Mouse (Mus musculus) neutrophil, adult 5-6 weeks (primary cell): ENCODE data around the gene Abhd5. TPM values are rescaled to one million over a fixed set of nuclear protein-coding genes. Genes with fewer than 3 reads are reported as not detected.
A peak's percentile ranks its signal among the peaks of the same experiment; 100 is the strongest.
"Not testable (repeated sequence)": the region's sequence is repeated elsewhere in the genome, so short reads cannot be mapped to it uniquely, and the experiment has no call there.

Experiments
- ATAC-seq: fragments of 151-379, 151-347 bp; 2 replicates; pipeline ENCODE4 v1.8.0; 2017; ENCODE audit warnings: mild to moderate bottlenecking, moderate TSS enrichment; ENCODE audit not compliant: insufficient number of reproducible peaks, poor library complexity, low FRiP score, severe bottlenecking; ENCODE audit errors: extremely low read depth
- total RNA-seq: library from RNA; stranded (forward); fragments of 200-1000 nt; gene quantifications from 2 replicates; pipeline ENCODE4 v1.2.3, GENCODE M21; 2017

Abhd5 gene
- 21.7 and 26.0 TPM in 2 replicates for total RNA-seq

DNA sequence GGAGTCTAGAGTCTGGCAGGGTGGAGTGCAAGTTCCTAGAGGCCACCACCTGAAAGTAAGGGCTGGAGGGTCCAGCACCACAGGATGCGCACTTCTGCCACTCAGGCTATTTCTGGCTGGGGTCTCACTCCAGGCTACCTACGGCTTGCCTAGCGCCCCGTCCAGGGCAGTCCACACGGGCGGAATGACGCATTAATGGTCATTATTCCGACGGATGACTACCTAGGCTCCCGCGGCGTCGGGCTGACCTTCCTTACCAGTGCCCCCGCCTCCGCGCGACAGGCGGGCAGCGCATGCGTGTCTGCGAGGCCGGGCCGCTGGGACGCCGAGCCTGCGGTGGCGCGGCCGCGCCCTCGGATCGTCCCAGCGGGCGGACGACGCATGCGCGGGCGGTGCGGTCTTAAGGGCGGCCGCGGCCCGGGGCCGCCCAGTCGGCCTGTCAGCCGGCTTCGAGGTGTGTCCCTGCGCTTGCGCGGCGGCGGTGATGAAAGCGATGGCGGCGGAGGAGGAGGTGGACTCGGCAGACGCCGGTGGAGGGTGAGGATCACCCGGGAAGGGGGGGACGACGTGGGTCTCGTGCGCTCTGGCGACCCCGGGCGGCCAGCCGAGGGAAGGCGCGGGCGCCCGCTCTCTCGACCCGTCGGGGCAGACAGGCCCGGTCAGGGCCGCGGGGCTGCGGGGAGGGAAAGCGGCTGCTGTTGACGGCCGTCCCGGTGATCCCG lies at the start of gene Abhd5:
Abhd5 (plus strand) TSS at position 306 of the 722 bp plus-strand sequence.
- ATAC-seq, result peak; percentile 83

DNA sequence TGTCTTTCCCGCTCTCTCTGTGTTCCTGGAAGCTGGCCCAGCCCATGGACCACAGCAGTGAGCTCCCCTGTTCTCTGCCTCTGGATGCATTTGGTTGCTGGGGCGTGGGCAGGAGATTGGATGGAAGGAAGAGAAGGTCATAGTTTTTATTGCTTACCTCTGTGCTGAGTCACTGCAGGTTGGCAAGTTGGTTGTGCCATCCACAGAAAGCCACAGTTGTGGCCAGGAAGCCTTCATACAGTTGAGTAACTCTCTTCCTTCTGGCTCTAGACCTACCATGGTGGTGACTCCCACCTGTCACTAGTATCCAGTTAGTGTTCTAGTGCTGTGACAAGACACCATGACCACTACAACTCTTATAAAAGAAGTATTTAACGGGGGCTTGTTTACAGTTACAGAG lies 46.1 kb upstream of the Abhd5 start:
- ATAC-seq, result peak; percentile 58; the same call in 1 of the 2 replicates

DNA sequence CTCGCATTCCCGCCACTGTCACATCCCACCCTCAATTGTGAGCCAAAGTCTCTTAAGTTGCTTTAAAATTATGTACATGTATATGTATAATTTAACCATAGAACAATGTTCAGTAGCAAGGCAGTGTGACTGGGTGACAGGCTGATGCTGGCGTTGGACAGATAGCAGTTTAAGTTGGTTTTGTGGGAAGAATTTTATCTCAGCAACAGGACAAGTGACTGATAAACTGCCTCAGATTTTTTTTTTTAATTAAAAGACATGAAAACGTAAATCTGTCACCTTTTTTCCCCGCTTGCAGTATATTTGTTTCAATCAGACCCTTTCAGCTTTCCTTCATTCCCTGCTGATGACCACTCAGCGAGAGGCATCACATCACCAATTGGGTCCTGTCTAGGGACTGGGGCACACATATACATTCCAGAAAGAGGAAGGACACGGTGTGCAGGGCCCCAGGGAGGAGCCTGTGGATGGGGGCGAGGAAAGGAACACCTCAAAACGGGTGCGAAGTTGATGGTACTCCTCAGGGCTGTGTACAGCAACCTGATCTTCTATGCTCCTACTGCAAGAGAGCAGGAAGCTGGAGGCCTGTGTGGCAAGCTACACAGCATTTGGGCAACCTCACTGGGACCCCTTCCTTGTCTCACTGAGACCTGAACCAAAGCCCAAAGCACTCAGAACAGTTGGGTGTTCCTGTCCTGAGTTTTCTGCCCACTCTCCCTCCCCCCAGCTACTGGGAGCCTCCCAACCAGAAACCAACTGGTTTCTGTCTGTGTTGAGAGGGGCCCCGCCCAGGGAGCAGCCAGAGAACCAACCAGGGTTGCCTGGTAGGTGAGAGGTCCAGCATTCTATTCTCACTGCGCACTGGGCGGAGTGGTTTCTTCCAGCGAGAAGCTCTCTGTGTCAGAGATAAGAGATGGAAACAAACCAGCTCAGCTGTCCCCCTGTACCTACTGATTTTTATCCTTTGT lies 42.1 kb upstream of the Abhd5 start:
- peak; percentile 27; the same call in 1 of the 2 replicates for ATAC-seq

DNA sequence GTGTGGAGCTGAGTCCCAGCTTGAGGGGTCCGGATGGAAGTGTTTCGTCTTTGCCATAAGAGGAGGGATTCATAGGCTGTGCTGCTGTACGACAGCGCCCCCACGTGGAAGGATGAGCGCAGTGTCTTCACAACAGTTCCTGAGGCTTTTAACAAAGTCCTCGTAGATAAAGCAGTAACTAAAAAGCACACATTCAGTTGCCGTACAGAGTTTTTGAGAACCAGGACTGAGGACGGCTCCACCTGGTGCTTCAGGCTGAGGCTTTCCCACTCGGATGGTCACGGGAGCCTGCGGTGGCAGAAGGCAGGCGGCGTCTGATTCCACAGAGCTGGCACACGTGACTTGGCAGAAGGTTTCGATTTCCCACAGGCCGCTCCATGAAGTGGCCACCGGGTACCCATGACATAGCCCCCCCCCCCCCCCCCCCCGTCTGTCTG lies 40.8 kb upstream of the Abhd5 start:
- peak; percentile 89 for ATAC-seq

DNA sequence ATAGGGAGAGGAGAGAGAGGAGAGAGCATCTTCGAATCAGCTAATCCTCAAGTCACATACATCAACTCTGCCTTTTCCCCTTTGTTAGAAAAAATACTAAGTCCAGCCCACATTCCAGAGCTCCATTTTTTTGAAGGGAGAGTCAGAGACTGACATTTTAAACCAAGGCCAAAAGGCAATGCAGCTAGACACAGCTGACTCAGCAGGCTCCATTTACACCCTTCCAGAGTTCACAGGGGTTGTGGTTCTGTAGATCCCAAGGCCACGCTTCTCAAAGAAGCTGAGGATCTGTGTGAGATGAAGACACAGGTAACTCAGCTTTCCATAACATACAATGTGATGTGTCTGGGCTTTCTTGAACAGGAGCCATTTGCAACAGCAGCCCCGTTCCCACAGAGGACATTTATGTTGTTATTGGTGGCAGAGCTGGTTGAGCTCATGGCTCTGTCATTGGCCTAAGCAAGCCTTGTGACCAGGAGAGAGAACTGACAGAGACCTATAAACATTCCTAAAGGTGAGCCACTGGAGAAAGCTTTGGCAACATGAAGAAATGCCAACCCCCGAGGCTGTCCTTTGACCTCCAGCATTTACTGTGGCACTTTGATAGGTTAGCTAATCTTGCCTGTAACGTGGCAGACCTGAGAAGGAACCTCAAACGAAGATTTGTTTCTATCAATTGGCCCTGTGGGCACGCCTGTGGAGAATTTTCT lies 40.2 kb upstream of the Abhd5 start:
- ATAC-seq, result no peak

DNA sequence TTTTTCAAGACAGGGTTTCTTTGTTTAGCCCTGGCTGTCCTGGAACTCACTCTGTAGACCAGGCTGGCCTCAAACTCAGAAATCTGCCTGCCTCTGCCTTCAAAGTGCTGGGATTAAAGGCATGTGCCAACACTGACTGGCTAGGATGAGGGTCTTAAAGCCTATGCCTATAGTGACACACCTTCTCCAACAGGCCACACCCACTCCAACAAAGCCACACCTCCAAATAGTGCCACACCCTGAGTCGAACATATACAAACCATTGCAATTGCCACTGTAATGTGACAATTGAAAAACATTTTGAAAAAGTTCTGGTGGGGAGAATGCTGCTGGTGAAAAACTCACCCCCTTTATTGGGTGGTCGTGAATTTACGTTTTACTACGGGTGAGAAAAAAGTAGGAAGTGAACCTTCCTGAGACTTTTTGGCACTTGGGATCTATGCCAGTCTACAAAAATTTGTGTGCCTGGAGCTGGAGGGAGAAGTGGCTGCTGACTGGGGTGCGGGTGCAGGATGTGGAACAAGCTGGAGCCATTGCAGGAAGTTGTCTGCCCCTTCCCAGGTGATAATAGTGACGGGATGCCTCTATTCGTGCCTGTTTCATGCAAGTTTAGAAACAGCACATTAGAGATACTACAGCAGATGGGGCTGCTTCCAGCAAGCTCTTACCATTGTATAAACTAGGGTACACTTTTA lies 39.0 kb upstream of the Abhd5 start:
- no peak for ATAC-seq

DNA sequence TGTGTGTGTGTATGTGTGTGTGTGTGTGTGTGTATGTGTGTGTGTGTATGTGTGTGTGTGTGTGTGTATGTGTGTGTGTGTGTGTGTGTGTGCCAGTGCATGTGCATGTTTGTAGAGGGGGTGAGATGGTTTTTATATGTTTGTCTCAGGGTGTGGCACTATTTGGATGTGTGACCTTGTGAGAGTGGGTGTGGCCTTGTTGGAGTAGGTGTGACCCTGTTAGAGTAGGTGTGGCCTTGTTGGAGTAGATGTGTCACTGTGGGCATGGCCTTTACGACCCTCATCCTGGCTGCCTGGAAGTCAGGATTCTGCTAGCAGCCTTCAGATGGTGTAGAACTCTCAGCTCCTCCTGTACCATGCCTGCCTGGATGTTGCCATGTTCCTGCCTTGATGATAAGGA lies 38.3 kb upstream of the Abhd5 start:
- ATAC-seq, result not testable (repeated sequence)

DNA sequence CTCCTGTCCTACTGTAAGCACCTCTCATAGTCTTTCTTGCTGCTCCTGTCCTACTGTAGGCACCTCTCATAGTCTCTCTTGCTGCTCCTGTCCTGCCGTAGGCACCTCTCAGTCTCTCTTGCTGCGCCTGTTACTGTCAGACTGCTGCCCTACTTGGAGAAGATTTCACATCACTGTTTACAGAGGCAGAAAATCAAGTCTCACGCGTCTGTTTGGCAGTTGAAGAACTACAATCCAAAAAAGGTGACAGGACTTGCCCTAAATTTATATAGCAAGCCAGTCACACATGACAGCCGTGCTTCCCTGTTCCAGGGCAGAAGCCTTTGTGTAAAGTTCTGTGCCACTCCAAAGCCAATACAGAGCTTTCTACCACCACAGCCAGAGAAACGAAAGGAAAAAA lies 37.0 kb upstream of the Abhd5 start:
- no peak for ATAC-seq

DNA sequence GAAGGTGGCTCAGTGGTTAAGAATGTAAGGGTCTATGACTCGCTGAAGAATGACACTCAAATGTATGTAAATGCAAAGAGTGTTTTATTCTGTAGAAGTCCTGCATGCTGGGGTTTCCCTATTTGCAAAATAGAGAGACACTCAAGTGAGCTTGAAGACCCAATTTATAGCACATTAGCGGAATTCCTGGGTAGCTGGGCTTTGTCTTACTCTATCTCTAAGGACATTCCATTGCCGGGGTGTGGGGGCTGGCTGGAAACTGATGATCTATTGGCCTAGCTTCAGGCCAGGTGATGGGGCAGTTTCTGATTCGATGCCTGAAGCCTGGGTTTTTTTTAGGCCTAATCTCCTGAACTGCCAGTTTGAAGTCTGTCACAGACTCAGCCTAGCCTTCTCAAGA lies 36.5 kb upstream of the Abhd5 start:
- no peak for ATAC-seq

DNA sequence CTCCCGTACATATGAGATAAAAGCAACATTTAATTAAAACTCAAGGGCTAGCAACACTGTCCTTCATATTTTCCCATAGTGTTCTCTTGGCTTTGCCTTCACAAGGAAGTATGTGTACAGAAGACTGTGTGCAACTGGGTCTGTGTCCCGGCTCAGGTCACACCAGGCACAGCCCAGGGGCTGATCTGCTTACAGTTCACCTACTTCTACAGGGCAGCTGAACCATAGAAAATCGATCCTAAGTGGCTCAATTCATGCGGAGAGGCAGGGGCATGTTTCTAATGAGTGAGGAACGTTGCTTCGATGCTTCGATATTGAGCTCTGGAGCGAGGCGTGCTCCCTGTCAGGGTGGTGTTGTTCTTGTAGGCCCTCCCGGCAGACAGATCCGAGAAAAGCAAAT lies 35.9 kb upstream of the Abhd5 start:
- no peak for ATAC-seq

DNA sequence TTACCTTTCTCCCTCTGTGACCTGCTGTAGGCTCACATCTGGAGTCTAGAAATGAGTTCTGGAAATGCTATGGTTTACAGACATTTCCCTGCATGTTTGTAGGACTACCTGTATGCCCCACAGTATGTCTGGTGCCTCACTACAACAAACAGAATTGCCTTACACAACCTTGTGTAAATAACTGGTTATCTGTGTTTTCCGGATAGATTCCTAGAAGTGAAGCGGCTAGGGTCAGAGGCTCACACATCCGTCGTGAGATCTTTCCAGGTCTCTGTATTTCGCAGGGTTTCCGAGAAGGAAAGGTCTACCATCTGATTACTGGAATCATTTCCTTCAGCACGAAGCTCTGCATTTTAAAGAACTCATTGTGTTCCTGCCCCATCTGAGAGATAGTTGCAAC lies 34.8 kb upstream of the Abhd5 start:
- no peak for ATAC-seq

DNA sequence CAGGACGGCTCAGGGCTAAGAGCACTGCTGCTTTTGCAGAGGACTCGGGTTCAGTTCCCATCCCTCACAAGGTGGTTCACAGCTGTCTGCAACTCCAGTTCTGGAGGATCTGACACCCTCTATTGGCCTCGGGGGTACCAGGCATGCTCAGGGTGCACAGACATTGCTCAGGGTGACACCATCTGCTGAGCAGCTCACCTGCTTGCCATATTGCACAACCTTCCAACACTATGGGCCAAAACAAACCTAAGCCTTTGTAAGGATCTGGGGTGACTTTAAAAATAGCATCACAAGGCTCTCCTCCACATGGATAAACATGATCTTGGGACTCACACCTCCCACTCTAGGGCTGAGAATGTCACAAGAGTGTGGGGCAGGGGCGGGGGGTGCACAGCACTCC lies 30.8 kb upstream of the Abhd5 start:
- no peak for ATAC-seq

DNA sequence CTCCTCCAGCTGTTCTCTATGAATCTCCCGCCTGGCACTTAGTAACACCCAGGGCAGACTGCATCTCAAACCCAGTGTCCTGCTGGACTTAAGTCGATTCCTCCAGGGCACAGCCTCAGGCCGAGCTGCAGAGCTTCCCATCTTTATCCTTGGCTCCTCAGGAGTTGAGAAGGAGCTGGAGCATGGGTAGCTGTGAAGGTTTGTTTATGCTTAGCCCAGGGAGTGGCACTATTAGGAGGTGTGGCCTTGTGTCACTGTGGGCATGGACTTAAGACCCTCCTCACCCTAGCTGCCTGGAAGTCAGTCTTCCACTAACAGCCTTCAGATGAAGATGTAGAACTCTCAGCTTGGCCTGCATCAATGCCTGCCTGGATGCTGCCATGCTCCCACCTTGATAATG lies 29.1 kb upstream of the Abhd5 start:
- ATAC-seq, result no peak

DNA sequence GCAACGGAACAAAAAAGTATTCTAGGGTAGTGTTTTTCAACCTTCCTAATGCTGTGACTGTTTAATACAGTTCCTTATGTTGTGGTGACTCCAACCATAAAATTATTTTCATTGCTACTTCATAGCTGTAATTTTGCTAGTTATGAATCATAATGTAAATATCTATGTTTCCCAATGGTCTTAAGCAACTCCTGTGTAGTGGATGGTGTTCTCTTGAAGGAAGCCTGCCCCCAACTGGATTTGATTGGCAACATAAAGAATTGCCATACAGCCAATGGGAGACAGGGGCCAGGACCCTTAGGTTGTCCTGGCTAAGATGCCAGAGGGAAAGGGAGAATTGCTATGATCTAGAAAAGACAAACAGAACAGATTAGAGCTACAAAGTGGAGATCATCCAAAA lies 25.4 kb upstream of the Abhd5 start:
- ATAC-seq, result no peak

DNA sequence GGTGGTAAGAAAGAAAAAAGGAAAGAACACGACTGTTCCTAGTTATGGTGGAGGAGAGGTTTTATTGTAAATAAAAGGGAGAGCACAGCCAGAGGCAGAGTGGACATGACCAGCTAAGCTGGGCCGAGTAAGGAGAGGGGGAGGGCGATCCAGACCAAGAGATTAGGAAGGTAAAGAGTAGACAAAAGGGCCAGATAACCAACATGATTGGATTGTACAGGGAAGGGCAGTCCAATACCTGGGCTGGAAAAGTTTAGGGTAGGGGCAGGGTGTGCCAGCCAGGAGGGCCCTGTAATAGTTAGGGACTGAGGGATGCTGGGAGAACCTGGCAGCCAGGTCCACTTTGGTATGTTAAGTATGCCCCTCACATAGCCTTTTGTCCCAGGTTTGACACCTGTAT lies 23.2 kb upstream of the Abhd5 start:
- ATAC-seq, result no peak

DNA sequence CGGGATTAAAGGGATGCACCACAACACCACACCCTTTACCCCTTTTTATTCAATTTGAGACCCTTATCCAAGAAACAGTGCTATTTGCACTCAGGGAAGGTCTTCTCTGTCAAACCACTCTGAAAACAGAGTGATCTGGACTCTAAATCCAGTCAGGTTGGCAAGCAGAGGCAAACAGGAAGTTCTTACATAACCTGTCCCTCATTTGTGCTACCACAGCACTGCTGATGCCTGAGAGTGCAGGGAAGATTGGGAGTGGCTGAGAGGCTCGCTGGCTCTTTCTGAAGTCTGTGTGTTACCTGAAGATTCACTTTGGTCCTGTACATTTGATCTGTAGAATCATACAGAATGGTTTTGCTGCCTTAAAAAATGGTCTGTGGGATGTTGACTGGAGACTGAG lies 14.7 kb upstream of the Abhd5 start:
- no peak for ATAC-seq

DNA sequence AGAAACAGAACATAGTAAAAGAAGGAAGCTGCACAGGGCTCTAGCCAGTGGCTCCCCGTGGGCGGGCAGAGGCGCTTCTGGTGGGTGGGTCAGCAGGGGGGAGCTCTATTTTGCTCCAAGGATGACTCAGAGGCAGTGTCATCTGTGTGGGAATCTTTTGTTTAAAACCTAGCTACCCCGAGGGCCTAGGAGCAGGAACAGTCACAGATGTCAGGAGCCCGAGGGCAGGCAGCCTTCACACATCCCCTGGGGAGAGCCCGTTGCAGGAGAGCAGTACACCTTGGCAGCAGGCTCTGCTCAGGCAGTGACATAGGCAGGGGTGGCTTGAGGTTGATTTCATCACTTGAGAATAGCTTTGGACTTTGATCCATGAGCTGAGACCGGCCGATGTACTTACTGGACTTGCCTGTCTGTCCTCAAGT lies 13.9 kb upstream of the Abhd5 start:
- ATAC-seq, result no peak

DNA sequence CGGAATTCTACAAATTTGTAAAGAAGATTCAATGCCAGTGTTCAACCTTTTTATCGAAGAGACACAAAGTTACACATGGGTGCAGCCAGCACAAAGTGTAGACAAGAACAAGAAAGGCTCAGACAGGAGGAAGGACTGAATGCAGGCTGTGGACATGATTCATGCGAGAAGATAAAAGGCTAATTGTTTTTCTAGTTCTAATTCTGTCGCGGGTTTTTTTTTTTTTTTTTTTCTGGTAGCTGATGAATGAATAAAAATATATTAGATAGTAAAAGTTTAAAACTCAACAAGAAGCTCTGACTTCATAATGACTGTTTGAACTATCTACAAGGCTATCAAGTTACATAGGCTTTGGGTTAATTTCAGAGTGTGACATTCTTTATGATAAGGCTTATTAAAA lies 11.4 kb upstream of the Abhd5 start:
- ATAC-seq, result no peak

DNA sequence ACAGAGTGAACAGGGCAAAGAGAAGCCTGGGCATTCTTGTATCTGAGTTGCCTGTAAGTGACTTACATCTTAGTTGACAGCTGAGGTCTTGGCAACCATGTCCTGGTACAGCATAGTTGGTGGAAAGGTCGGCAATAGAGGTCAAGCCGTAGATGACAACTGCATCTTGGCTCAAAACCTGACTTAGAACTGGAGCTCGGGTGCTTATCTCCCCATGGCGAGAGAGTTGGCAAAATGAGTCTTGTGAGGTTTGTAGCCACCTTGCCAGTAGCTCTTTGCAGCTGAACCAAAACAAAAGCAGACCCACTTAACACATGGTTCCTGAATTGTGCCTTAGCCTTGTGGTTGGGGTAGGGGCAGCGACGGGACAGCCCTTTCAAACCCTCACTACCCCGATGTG lies 8.0 kb upstream of the Abhd5 start:
- ATAC-seq, result no peak
